Mouse (Mus musculus) MEL (cell line): Measurements from ENCODE around the gene Myo19.

Experiments used
- CHD2 ChIP-seq: IDR thresholded peaks from 2 replicates; pipeline ENCODE4 v1.6.1; 2011; ENCODE audit warnings: low read length, improper control_type of control experiment
- CTCF ChIP-seq, 3 experiments: IDR thresholded peaks in 2 of 3; conservative IDR thresholded peaks in 1 of 3; 2 replicates each; pipeline ENCODE4 v1.5.1; 2011 to 2012; ENCODE audit warnings: low read length in 3 of 3, low read depth in 2 of 3, mild to moderate bottlenecking in 2 of 3, improper control_type of control experiment in 1 of 3, inconsistent platforms in 1 of 3, mixed read lengths in 1 of 3, moderate library complexity in 1 of 3; ENCODE audit not compliant: control insufficient read depth in 1 of 3, insufficient read depth in 1 of 3, poor library complexity in 1 of 3, severe bottlenecking in 1 of 3
- EP300 ChIP-seq, 2 experiments: IDR thresholded peaks; 2 replicates each; pipeline ENCODE4 v1.6.1; 2011; ENCODE audit warnings: improper control_type of control experiment in 2 of 2, low read length in 2 of 2, low read depth in 1 of 2, mild to moderate bottlenecking in 1 of 2
- GATA1 ChIP-seq: IDR thresholded peaks from 2 replicates; pipeline ENCODE4 v1.6.1; 2011; ENCODE audit warnings: low read depth, low read length, improper control_type of control experiment
- MAFK ChIP-seq: IDR thresholded peaks from 2 replicates; pipeline ENCODE4 v1.6.1; 2011; ENCODE audit warnings: low read depth, mild to moderate bottlenecking, low read length, improper control_type of control experiment, borderline replicate concordance
- MYC ChIP-seq: IDR thresholded peaks from 2 replicates; pipeline ENCODE4 v1.6.1; 2011; ENCODE audit warnings: low read depth, mild to moderate bottlenecking, low read length, improper control_type of control experiment, moderate library complexity
- NELFE ChIP-seq: IDR thresholded peaks from 2 replicates; pipeline ENCODE4 v1.6.1; 2011; ENCODE audit warnings: low read depth, low read length, improper control_type of control experiment
- POLR2A ChIP-seq, 2 experiments: IDR thresholded peaks; 2 replicates each; pipeline ENCODE4 v1.6.1; 2011 to 2012; ENCODE audit warnings: low read length in 2 of 2, mild to moderate bottlenecking in 2 of 2, control low read depth in 1 of 2, improper control_type of control experiment in 1 of 2, low read depth in 1 of 2, moderate library complexity in 1 of 2; ENCODE audit not compliant: control insufficient read depth in 1 of 2, insufficient read depth in 1 of 2, poor library complexity in 1 of 2
- TAL1 ChIP-seq: IDR thresholded peaks from 2 replicates; pipeline ENCODE4 v1.6.1; 2012; ENCODE audit warnings: mild to moderate bottlenecking, inconsistent platforms, low read length, moderate library complexity, mixed read lengths
- TCF12 ChIP-seq: IDR thresholded peaks from 2 replicates; pipeline ENCODE4 v1.6.1; 2014; ENCODE audit warnings: low read depth, mild to moderate bottlenecking, inconsistent platforms, low read length, improper control_type of control experiment, moderate library complexity
- UBTF ChIP-seq: IDR thresholded peaks from 2 replicates; pipeline ENCODE4 v1.6.1; 2012; ENCODE audit warnings: low read depth, mild to moderate bottlenecking, inconsistent platforms, low read length, improper control_type of control experiment, moderate library complexity, borderline replicate concordance; ENCODE audit not compliant: insufficient read depth
- USF2 ChIP-seq, 2 experiments: IDR thresholded peaks; 2 replicates each; pipeline ENCODE4 v1.6.1; 2011 to 2012; ENCODE audit warnings: improper control_type of control experiment in 2 of 2, low read length in 2 of 2, borderline replicate concordance in 1 of 2, inconsistent platforms in 1 of 2, low read depth in 1 of 2, mild to moderate bottlenecking in 1 of 2; ENCODE audit not compliant: insufficient read depth in 1 of 2
- ZC3H11A ChIP-seq: IDR thresholded peaks from 2 replicates; pipeline ENCODE4 v1.6.1; 2012; ENCODE audit warnings: low read depth, mild to moderate bottlenecking, inconsistent platforms, low read length, improper control_type of control experiment
- ZKSCAN1 ChIP-seq: IDR thresholded peaks from 2 replicates; pipeline ENCODE4 v1.6.1; 2012; ENCODE audit warnings: low read depth, mild to moderate bottlenecking, inconsistent platforms, low read length, improper control_type of control experiment, moderate library complexity

GRCm38 (mm10) chr11:84952611-84953010, 72.7 kb downstream of the Myo19 start:
- TF ChIP-seq POLR2A (IDR thresholded peaks at IDR 0.05; ENCODE audit: control insufficient read depth in 1 of 2, insufficient read depth in 1 of 2, low read depth in 1 of 2, low read length in 2 of 2, poor library complexity in 1 of 2) (no peak), CTCF (IDR thresholded peaks at IDR 0.05 in 2 of 3, conservative IDR thresholded peaks at IDR 0.05 in 1 of 3; ENCODE audit: control insufficient read depth in 1 of 3, insufficient read depth in 1 of 3, low read depth in 2 of 3, low read length in 3 of 3, poor library complexity in 1 of 3, severe bottlenecking in 1 of 3) (no peak), USF2 (IDR thresholded peaks at IDR 0.05; ENCODE audit: borderline replicate concordance in 1 of 2, insufficient read depth in 1 of 2, low read depth in 1 of 2, low read length in 2 of 2) (no peak), ZKSCAN1 (no peak), TAL1 (no peak), EP300 (IDR thresholded peaks at IDR 0.05; ENCODE audit: low read depth in 1 of 2, low read length in 2 of 2) (no peak), MYC (no peak), TCF12 (no peak), CHD2 (no peak), MAFK (no peak), GATA1 (no peak), NELFE (no peak), UBTF (no peak), ZC3H11A (no peak)
